Mouse (Mus musculus): ENCODE measurements around the gene B020011L13Rik. TPM values are rescaled to one million over a fixed set of nuclear protein-coding genes. Genes with fewer than 3 reads are reported as not detected.
"Not testable (repeated sequence)": the region's sequence is repeated elsewhere in the genome, so short reads cannot be mapped to it uniquely, and the experiment has no call there.

The B020011L13Rik gene
- polyA plus RNA-seq (2017; shearing (Covaris generic)), result not detected

DNA sequence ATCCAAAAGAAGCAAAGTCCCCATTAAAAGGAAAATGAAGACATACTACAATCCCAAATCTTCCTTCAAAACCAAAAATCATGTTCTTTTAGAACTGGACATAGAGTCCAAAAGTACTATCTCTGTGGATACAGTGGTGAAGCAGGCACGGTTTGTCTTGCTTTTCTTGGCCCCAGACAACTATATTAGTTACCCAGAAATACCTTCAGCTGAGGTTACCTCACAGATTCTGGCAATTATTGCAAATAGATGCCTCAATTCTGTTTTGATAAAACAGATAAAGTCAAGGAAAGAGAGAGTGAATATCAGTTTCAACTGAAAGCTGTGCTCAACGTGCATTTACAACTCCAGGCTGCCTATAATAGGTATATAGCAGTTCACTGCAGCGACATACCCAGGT, at the start of gene B020011L13Rik:
Gene B020011L13Rik (plus strand): TSS at position 301 of the 400 bp plus-strand sequence.
- ATAC-seq, result not testable (repeated sequence)

DNA sequence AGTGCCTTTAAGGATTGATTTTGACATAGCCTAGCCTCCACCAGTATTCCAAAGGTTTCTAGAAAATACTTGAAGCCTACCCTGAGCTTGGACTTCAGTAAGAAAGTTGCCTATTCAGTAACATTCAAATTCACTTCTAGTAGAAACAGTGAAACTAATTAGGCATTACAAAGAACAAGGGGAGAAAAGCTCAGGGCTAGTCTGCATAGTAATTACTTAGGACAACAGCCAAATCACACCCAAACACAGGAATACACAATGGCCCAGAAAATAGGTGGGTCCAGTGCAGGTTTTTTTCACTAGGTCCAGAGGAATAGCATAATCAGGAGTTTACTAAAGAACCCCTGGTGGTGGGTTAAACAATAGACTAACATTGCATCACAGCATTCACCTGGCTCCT, 35.3 kb downstream of the B020011L13Rik start:
- not testable (repeated sequence) for ATAC-seq

DNA sequence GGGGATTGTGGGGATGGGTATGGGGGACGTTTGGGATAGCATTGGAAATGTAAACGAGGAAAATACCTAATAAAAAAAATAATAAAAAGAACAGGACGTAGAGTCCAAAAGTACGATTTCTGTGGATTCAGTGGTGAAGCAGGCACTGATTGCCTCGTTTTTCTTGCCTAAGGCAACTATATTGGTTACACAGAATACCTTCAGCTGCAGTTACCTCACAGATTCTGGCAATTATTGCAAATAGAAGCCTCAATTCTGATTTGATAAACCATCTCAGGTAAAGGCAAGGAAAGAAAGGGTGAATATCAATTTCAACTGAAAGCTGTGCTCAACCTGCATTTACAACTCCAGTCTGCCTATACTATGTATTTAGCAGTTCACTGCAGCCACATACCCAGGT, 48.8 kb downstream of the B020011L13Rik start, which contains the start of gene Gm28360:
Gene Gm28360 (plus strand): TSS at position 301 of the 400 bp plus-strand sequence.
- not testable (repeated sequence) for ATAC-seq

DNA sequence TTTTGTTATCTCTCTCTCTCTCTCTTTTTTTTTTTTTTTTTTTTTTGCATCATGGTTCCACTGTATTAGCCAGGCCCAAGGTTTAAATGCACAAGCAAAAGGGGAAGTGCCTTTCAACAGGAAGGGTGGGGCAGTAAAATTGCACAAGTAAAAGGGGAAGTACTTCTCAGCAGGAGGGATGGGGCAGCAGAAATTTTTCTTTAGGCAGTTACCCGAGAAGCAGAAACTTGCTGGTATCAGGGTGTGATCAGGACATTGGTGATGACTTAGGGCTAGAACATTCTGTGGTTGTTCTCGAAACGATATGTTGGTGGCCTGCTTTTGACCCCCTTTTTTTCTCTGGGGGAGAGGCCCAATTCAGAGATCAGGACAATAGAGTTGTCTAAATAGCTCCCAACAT, 70.8 kb downstream of the B020011L13Rik start:
- not testable (repeated sequence) for ATAC-seq

Other genes starting within 250 kb of the B020011L13Rik start
- not detected for gene Gm28363, start 84.0 kb upstream of the B020011L13Rik start, polyA plus RNA-seq (2017; shearing (Covaris generic))
- not detected for gene Gm28360, start 48.9 kb downstream of the B020011L13Rik start, polyA plus RNA-seq (2017; shearing (Covaris generic))
- not detected for gene Gm28168, start 146.9 kb downstream of the B020011L13Rik start, polyA plus RNA-seq (2017; shearing (Covaris generic))
- gene Gm7145, start 184.8 kb downstream of the B020011L13Rik start, polyA plus RNA-seq (2017; shearing (Covaris generic)), result not detected